14 mouse cellular contexts compared by ENCODE assay signal in the genomic region with DNA sequence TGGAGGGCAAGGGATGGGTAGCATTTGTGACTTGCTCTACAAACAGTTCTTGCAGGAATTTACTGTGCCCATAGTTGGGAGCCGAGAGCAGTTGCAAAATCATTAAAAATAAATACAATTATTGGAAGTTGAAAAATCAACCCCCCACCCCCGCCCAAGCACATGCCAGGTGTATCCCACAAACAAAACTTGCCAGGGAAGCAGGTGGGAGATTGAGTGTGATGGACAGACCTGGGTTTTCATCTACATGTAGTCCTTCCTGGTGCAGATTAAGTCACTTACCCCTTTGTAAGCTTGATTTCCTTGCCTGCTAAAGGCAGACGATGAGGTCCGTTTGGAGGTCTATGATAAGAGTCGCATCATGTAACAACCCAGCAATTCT.
"Had no signal": no experiment of that assay in that cellular context is flagged by ENCODE, and none has a peak within 500 bp of the region (broad histone marks: within the 10 kb centered on the region; RNA-seq: fewer than 3 reads in every experiment).

No protein-coding gene starts in this region.

- DNase-seq: right cerebral cortex, adult 18-20 months; right cerebral cortex, postnatal 14 days; right cerebral cortex, postnatal 25 days; right cerebral cortex, postnatal 4 days; spleen, adult 18-20 months; thymus, adult 18-20 months; thymus, adult 2 months; thymus, postnatal 14 days; thymus, postnatal 25 days; thymus, postnatal 36 days; thymus, postnatal 4 days had no signal

- H3K4me3 ChIP-seq: neural tube, embryonic 13.5 days; stomach, embryonic 15.5 days had no signal

- H3K4me2 ChIP-seq: neural tube, embryonic 13.5 days; stomach, embryonic 15.5 days had no signal

- H3K4me1 ChIP-seq: stomach, embryonic 15.5 days had no signal

- H3K27ac ChIP-seq: neural tube, embryonic 13.5 days; stomach, embryonic 15.5 days; stomach, postnatal 0 days had no signal

- H3K9me3 ChIP-seq: neural tube, embryonic 13.5 days; stomach, embryonic 15.5 days had no signal

- H3K9ac ChIP-seq: neural tube, embryonic 13.5 days; stomach, embryonic 15.5 days had no signal

- H3K27me3 ChIP-seq: stomach, embryonic 15.5 days had no signal

- H3K36me3 ChIP-seq: neural tube, embryonic 13.5 days; stomach, embryonic 15.5 days had no signal
